Mouse (Mus musculus): ENCODE results near the gene Tmem247.

DNA sequence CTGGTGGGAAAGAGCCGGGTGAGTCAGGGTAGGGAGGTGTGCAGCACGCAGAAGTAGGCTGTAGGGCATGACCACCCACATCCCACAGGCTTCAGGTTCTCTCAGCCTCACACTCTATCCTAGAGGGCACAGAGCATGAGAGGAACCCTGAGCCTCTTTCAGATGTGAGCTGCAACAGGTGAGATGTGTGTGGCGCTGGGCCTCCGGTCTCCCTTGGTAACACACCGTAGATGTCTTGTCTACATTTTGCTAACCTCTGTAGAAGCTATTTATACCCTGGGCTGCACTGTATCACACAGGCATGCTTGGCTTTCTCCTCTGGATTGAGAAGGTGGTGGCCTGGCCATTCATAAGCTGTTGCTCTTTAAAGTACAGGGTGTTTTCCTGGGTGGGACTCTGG lies 51.4 kb downstream of the Tmem247 start:
- TF ChIP-seq CTCF (conservative IDR thresholded peaks at IDR 0.05; ENCODE audit: insufficient read depth, insufficient read length, low read depth, low read length) (no peak), POLR2A (IDR thresholded peaks at IDR 0.05; ENCODE audit: low read depth, low read length) (no peak)

All from kidney, adult 2 months (tissue).